Mouse (Mus musculus) left cerebral cortex, adult 2 months (tissue): ENCODE data around the gene Fam228a. TPM values are rescaled to one million over a fixed set of nuclear protein-coding genes. Genes with fewer than 3 reads are reported as not detected.
"Not testable (repeated sequence)": the region's sequence is repeated elsewhere in the genome, so short reads cannot be mapped to it uniquely, and the experiment has no call there.

Experiments
- DNase-seq, 2 experiments: peaks; one replicate each; pipeline ENCODE4 v3.0.0; 2021 to 2022; ENCODE audit warnings: low spot score in 2 of 2, mixed read lengths in 1 of 2; ENCODE audit errors: extremely low spot score in 1 of 2
- H3K27ac ChIP-seq: fragments of 200-600 bp; 2 replicates; pipeline ENCODE4 v1.8.1; 2022
- H3K4me3 ChIP-seq: fragments of 200-600 bp; 2 replicates; pipeline ENCODE4 v1.8.1; 2022
- CTCF ChIP-seq: fragments of 200-600 bp; IDR thresholded peaks from 2 replicates; pipeline ENCODE4 v1.8.1; 2022; ENCODE audit warnings: antibody characterized with exemption, mild to moderate bottlenecking, moderate library complexity
- intact Hi-C: fragments of 180-260 bp; cut with DNase I; formaldehyde crosslinking; loops from one replicate; pipeline ENCODE4 v1.15.1; 2025
- total RNA-seq, 2 experiments: library from RNA; stranded (reverse); gene quantifications; 2 replicates each; pipeline ENCODE4 v1.2.3; 2021

Gene Fam228a
- total RNA-seq, 2 experiments from 2014 or later, result 2.8 to 2.9 TPM

DNA sequence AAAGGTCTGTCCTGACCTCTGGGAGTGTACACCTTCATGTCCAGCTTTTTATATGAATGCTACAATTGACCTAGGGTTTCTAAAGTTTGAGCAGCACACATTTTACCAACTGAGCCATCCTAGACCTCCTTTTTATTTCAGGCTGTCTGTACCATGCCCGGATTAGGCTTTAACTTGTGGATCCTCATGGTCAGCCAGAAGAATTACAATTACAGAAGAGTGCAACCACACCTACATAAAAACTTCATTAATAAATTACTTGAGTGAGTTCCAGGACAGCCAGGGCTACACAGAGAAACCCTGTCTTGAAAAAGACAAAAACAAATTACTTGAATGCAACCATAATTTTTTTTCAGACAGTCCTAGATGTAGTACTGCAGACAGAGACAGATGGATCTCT is 18.8 kb upstream of the Fam228a start:
- Histone ChIP-seq H3K4me3 (no peak overlapping the region), H3K27ac (no peak overlapping the region)
- no peak for DNase-seq
- TF ChIP-seq CTCF, result no peak
- intact Hi-C loops, result no loop called here

DNA sequence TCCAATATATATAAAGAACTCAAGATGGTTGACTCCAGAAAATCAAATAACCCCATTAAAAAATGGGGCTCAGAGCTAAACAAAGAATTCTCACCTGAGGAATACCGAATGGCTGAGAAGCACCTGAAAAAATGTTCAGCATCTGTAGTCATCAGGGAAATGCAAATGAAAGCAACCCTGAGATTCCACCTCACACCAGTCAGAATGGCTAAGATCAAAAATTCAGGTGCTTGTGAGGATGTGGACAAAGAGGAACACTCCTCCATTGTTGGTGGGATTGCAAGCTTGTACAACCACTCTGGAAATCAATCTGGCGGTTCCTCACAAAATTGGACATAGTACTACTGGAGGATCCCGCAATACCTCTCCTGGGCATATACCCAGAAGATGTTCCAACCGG is 16.2 kb upstream of the Fam228a start:
- intact Hi-C loops, DNase-seq, H3K27ac ChIP-seq, H3K4me3 ChIP-seq: not testable (repeated sequence)

DNA sequence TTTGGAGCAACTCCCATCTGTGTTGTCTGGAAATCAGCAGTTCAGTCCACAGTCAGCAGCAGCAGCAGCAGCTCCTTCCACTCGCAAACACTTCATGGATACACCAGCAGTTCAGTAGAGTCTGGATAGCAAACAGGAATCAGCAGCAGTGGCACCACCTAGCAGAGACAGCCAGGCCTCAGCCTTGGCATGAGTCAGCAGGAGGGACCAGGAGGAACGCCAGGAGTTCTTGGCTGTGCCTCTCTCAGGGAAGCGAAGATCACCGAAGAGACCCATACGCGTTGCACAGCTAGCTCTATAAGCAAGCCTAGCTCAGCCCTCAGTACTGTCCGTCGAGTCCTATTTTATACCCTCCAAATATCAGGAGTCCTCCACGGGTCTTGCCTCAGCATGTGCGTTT is 6.3 kb upstream of the Fam228a start:
- no peak for DNase-seq
- Histone ChIP-seq H3K27ac (no peak overlapping the region), H3K4me3 (no peak overlapping the region)
- TF ChIP-seq CTCF, result no peak
- intact Hi-C loops, result no loop called here

DNA sequence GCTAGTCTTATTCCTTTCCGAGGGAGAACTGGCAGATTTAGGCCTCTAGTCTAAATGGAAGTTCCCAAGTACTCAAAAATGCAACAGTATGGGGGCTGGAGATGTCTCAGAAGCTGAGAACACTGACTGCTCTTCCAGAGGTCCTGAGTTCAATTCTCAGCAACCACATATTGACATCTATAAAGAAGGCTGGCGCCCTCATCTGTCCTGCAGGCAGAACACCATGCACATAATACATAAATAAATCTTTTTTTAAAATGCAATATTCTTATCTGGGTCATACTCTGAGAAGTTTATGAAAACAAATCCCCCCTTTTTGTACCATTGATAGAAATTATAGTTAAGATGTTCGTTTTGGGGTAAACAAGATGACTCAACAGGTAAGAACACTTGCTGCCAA is 4.0 kb upstream of the Fam228a start:
- intact Hi-C loops, result no loop called here
- no peak overlapping the region for H3K4me3 ChIP-seq
- peak; percentile 19 for TF ChIP-seq CTCF
- no peak for DNase-seq
- no peak overlapping the region for H3K27ac ChIP-seq

DNA sequence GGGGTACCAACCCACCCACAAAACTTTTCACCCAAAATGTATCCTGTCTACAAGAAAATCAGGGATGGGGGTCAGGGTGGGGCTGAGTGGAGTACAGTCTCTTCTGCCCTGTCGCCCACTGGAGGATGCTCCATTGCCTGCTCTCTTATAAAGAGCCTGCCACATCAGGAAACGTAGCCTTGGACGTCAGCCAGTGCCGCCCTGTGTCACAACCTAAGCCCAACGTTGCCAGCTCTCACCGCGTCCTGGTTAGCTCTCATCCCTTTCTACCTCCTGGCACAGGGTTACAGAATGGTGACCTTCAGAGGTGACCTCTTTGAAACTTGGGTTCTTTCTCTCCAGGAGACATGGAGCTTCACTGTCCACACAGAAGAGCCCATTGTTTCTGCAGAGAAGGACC is 2.6 kb upstream of the Fam228a start:
- TF ChIP-seq CTCF, result no peak
- Histone ChIP-seq H3K27ac (no peak overlapping the region), H3K4me3 (no peak overlapping the region)
- intact Hi-C loops, result no loop called here
- DNase-seq, result no peak

DNA sequence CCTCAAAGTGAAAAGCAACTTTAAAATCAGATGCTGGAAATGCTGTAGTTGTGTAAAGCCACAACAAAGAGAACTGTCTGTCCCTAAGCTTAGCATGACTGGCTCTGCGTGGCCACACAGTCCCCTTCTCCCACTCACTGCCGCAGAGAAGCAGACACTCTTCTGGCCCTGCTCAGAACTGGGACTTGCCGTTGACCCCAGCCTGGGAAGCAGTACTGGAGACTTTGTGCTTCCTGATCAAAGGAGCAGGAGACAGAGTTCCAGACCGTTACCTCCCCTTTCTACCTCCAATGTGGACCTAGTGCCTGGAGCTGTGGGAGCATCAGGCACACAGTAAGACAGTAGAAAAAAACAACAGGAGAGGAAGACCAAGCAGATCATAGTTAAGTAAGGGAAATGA is 5.9 kb downstream of the Fam228a start:
- intact Hi-C loops, result no loop called here
- Histone ChIP-seq H3K27ac (no peak overlapping the region), H3K4me3 (no peak overlapping the region)
- no peak for TF ChIP-seq CTCF
- no peak for DNase-seq

DNA sequence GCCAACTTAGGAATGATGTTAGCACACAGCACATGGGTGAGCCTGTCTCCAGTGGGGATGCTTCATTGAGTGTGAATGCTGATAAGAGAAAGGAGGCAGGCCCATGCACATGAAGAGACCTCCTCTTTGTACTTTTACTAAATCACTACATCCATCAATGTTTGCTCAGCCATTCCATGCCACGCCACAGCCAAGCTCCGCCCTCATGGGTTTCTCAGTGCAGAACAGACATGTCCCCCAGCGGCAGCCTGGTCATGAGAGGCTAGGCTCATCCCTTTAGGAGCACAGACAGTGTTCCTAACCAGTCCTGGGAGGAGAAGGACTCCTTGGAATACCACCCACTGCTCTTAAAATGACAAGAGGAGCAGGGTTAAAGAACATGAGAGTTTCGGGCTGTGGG is 6.6 kb downstream of the Fam228a start:
- no peak for DNase-seq
- Histone ChIP-seq H3K4me3 (no peak overlapping the region), H3K27ac (no peak overlapping the region)
- TF ChIP-seq CTCF, result no peak
- intact Hi-C loops, result no loop called here

DNA sequence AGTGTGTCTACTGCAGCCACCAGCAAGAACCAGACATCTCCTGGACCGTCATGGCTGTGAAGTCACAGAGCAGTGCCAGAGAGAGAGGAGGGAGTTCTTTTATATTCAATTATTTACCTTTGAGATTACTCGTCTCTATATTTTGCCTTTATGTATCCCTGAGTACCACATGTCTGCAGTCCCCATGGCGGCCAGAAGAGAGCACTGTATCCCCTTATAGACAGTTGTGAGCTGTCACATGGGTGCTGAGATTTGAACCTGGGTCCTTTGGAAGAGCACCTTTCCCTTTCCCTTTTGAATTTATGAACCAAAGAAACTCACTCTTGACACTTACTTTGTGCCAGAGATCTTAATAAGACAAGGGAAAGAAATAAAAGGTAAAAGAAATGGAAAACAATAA is 9.1 kb downstream of the Fam228a start:
- H3K4me3 ChIP-seq, result no peak overlapping the region
- H3K27ac ChIP-seq, result no peak overlapping the region
- TF ChIP-seq CTCF, result no peak; the same call in 1 of the 2 replicates
- DNase-seq, result no peak
- intact Hi-C loops, result no loop called here

DNA sequence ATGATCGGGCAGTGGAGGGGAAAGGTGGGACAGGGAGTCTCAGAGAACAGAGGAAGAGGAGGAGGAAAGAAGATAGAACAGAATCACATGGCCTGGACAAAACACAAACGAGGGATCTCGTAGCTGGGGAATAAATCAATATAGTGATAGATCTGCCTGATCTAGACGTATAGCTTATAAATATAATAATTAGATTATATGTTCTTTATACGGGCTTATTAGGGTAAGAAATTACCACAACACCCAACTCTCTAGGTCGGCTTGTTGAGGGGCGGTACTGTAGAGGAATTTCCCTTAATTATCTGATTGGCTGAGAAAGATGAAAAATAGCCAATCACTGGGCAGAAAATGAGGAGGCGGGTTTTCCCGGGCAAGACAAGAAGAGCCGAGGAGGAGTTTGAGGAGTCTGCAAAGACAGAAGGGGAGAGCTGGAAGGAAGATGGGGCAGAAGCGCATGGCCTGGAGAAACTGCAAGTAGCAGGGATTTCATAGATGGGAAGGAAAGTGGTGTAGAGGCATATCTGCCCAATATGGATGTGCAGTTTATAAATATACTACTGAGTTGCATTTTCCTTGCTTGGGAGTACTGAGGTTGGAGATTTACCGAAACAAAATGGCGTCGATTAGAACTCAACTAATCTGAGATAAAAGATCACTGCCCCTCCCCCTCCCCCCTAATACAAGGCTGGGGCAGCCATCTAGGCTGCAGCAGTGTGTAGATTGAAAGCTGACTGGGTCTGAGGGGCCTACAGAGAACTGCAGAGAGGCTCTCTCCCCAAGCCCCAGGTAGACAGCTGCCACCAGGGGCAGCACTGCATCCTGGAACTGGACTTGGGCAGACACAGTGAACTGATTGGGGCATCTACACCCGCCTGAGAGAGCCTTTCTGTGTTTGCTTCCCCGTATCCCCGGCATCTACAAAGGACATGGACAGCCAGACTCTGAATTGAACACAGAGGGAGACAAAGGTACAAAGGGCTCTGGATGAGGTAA is 18.2 kb downstream of the Fam228a start:
- Histone ChIP-seq H3K27ac (no peak overlapping the region), H3K4me3 (no peak overlapping the region)
- TF ChIP-seq CTCF, result peak; percentile 4; the same call in 1 of the 2 replicates
- intact Hi-C loops, result no loop called here
- no peak for DNase-seq

DNA sequence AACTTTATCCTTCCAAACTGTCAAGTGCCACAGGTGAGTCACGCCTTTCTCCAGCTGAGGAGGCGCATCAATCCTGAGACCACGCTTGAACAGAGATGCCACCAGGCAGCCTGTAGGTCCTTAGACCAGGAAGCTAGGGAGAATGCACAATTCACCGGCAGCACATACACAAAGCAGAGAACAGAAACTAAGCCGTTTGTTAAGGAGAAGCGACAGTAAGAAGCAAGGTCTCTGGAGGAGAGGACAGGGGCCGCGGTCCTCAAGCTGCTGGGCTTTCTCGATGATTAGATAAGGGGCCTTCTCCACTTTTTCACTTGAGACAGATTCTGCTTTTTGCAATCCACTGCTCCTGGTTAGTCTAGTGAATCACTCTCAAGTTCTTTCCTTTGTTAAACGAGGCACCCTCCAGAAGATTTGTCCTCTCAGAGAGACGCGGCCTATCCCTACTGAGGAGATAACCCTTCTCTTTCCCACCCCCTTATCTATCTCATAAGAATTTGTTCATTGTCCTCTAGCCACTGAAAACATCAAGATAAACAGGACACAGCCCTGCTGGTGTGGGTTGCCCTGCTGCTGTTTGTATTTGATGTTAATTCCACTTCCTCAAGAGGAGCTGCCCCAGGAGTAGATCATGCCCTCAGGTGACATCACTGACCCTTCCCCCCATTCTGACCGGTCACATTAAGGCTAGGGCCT is 19.0 kb downstream of the Fam228a start:
- intact Hi-C loops, result no loop called here
- no peak for TF ChIP-seq CTCF
- no peak for DNase-seq
- Histone ChIP-seq H3K27ac (no peak overlapping the region), H3K4me3 (no peak overlapping the region)

DNA sequence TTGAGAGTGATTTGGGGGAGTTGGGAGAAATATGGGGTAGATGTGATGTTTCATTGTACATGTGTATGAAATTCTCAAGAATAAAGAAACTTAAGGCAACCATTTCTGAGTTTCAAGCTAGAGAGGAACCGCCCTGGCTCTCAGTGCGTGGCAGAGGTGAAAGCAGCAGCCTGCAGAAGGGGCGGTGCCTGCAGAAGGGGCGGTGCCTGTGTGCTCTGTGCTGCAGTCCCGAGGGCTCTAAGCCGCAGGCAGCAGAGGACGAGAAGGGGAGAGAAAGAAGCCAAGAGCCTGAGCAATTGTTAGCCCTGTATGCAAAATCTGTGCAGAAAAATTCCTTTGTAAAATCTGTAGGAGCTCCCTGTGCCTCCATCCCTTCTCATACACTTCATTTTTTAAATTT is 20.8 kb downstream of the Fam228a start:
- no peak overlapping the region for H3K4me3 ChIP-seq
- no peak overlapping the region for H3K27ac ChIP-seq
- intact Hi-C loops, result no loop called here
- DNase-seq, result peak in 1 of 2 experiments; percentile 6
- no peak for TF ChIP-seq CTCF

DNA sequence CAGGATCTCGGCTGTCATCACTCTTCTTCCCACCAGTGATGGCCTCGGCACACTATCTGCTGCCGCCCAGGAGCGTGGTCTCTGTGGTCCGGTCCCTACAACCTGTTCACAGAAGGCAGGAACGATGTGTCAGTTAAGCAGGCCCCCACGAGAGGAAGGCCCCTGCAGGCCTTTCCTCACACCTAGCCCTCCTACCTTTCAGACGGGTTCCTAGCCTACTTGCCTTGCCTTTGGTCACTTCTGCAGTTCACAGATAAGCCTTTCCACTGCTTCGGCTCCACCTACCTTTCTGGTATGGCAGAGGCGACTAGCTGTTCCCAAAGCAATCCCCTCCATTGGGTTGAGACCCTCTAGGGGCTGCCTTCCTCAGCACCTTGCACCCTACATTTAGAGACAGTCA is 22.6 kb downstream of the Fam228a start:
- DNase-seq, result peak in 1 of 2 experiments; percentile 5
- TF ChIP-seq CTCF, result no peak
- H3K27ac ChIP-seq, result no peak overlapping the region
- H3K4me3 ChIP-seq, result no peak overlapping the region
- intact Hi-C loops, result no loop called here
